Mouse (Mus musculus) erythroblast, embryonic 14.5 days (primary cell): ENCODE measurements around the gene Amdhd2. TPM values are rescaled to one million over a fixed set of nuclear protein-coding genes. Genes with fewer than 3 reads are reported as not detected.

Experiments
- H3K27me3 ChIP-seq: 2 replicates; pipeline ENCODE4 v1.6.1; 2012; ENCODE audit warnings: inconsistent platforms; ENCODE audit not compliant: control insufficient read depth
- H3K36me3 ChIP-seq: 2 replicates; pipeline ENCODE4 v1.6.1; 2012; ENCODE audit warnings: mild to moderate bottlenecking, inconsistent platforms; ENCODE audit not compliant: control insufficient read depth
- H3K4me1 ChIP-seq: 2 replicates; pipeline ENCODE4 v1.6.1; 2012; ENCODE audit warnings: inconsistent platforms; ENCODE audit not compliant: control insufficient read depth
- H3K4me3 ChIP-seq: replicated peaks from 2 replicates; pipeline ENCODE3; 2012; ENCODE audit warnings: moderate library complexity, mild to moderate bottlenecking, inconsistent platforms
- H3K9me3 ChIP-seq: 2 replicates; pipeline ENCODE4 v1.6.1; 2012; ENCODE audit warnings: low read length, inconsistent platforms, mixed read lengths; ENCODE audit not compliant: control insufficient read depth
- GATA1 ChIP-seq: IDR thresholded peaks from 2 replicates; pipeline ENCODE4 v1.6.1; 2012; ENCODE audit warnings: low read length, inconsistent platforms, mixed read lengths
- TAL1 ChIP-seq: IDR thresholded peaks from 3 replicates; pipeline ENCODE4 v1.6.1; 2012; ENCODE audit warnings: low read length, inconsistent platforms, mixed read lengths
- polyA plus RNA-seq: library from polyadenylated mRNA; stranded (reverse); fragments of >175 nt; gene quantifications from 2 replicates; pipeline ENCODE4 v1.2.3, GENCODE M21; 2012

The Amdhd2 gene
- polyA plus RNA-seq, 1 experiment: 9.1 TPM

- H3K4me1 ChIP-seq: peaks cover 100% of the 10 kb centered on the region
- no peaks in the 10 kb centered on the region for H3K9me3 ChIP-seq
- H3K36me3 ChIP-seq: peaks cover 31% of the 10 kb centered on the region
- H3K4me3 ChIP-seq: peak overlapping the region; percentile 78
- no peak for TF ChIP-seq GATA1
- TF ChIP-seq TAL1: no peak
- H3K27me3 ChIP-seq: peaks cover 13% of the 10 kb centered on the region
Measured at GRCm38 (mm10) chr17:24207768-24208640, 44.4 kb upstream of the Amdhd2 start.

- peaks cover 100% of the 10 kb centered on the region for H3K4me1 ChIP-seq
- peaks cover 4% of the 10 kb centered on the region for H3K27me3 ChIP-seq
- TF ChIP-seq TAL1: no peak
- TF ChIP-seq GATA1: peak; percentile 78
- H3K36me3 ChIP-seq: peaks cover 43% of the 10 kb centered on the region
- no peaks in the 10 kb centered on the region for H3K9me3 ChIP-seq
- H3K4me3 ChIP-seq: peak overlapping the region; percentile 78
Measured at GRCm38 (mm10) chr17:24206451-24207351, 43.1 kb upstream of the Amdhd2 start.

- Histone ChIP-seq H3K4me1 (peaks cover 100% of the 10 kb centered on the region), H3K27me3 (no peaks in the 10 kb centered on the region)
Measured at GRCm38 (mm10) chr17:24205908-24206361, 42.4 kb upstream of the Amdhd2 start.

GRCm38 (mm10) chr17:24205284-24205888, 41.8 kb upstream of the Amdhd2 start, which contains the start of gene Tbc1d24:
Gene Tbc1d24 (minus strand): TSS chr17:24205562.
- Histone ChIP-seq H3K4me3 (peak within 1 kb of the TSS; percentile 78), H3K4me1 (peaks cover 100% of the 10 kb centered on the region)
- TF ChIP-seq TAL1: no peak

More at GRCm38 (mm10) chr17:24205908-24206361, 42.4 kb upstream of the Amdhd2 start:
- Histone ChIP-seq H3K4me3 (peak overlapping the region; percentile 78), H3K9me3 (no peaks in the 10 kb centered on the region), H3K36me3 (peaks cover 51% of the 10 kb centered on the region)
- TF ChIP-seq TAL1: no peak
- TF ChIP-seq GATA1: no peak

GRCm38 (mm10) chr17:24204846-24205245, 41.3 kb upstream of the Amdhd2 start:
- Histone ChIP-seq H3K27me3 (no peaks in the 10 kb centered on the region), H3K4me1 (peaks cover 100% of the 10 kb centered on the region), H3K9me3 (no peaks in the 10 kb centered on the region), H3K36me3 (peaks cover 57% of the 10 kb centered on the region), H3K4me3 (peak overlapping the region; percentile 78)
- TF ChIP-seq TAL1: no peak
- no peak for TF ChIP-seq GATA1

More at GRCm38 (mm10) chr17:24205284-24205888, 41.8 kb upstream of the Amdhd2 start, which contains the start of gene Tbc1d24:
- Histone ChIP-seq H3K27me3 (no peaks in the 10 kb centered on the region), H3K36me3 (peaks cover 54% of the 10 kb centered on the region), H3K9me3 (no peaks in the 10 kb centered on the region)

- peak overlapping the region; percentile 78 for H3K4me3 ChIP-seq
- peaks cover 66% of the 10 kb centered on the region for H3K36me3 ChIP-seq
- H3K9me3 ChIP-seq: no peaks in the 10 kb centered on the region
- peaks cover 100% of the 10 kb centered on the region for H3K4me1 ChIP-seq
- TF ChIP-seq GATA1 (peak; percentile 47; the same call in 1 of the 2 replicates), TAL1 (no peak)
- no peaks in the 10 kb centered on the region for H3K27me3 ChIP-seq
Measured at GRCm38 (mm10) chr17:24203611-24204534, 40.3 kb upstream of the Amdhd2 start.

- peaks cover 70% of the 10 kb centered on the region for H3K36me3 ChIP-seq
- H3K4me1 ChIP-seq: peaks cover 100% of the 10 kb centered on the region
- peak overlapping the region; percentile 78 for H3K4me3 ChIP-seq
- no peaks in the 10 kb centered on the region for H3K9me3 ChIP-seq
- TF ChIP-seq TAL1 (peak; percentile 64; the same call in 2 of the 3 replicates), GATA1 (peak; percentile 72)
- H3K27me3 ChIP-seq: no peaks in the 10 kb centered on the region
Measured at GRCm38 (mm10) chr17:24203068-24203467, 39.5 kb upstream of the Amdhd2 start.

GRCm38 (mm10) chr17:24201092-24201491, 37.5 kb upstream of the Amdhd2 start:
- peak overlapping the region; percentile 78 for H3K4me3 ChIP-seq
- TF ChIP-seq GATA1 (no peak), TAL1 (no peak)
- H3K27me3 ChIP-seq: no peaks in the 10 kb centered on the region
- H3K4me1 ChIP-seq: peaks cover 100% of the 10 kb centered on the region
- H3K9me3 ChIP-seq: no peaks in the 10 kb centered on the region
- peaks cover 78% of the 10 kb centered on the region for H3K36me3 ChIP-seq
